Mouse (Mus musculus): ENCODE data around the gene Zfp988.
"Not testable (repeated sequence)": the region's sequence is repeated elsewhere in the genome, so short reads cannot be mapped to it uniquely, and the experiment has no call there.

Gene Zfp988

DNA sequence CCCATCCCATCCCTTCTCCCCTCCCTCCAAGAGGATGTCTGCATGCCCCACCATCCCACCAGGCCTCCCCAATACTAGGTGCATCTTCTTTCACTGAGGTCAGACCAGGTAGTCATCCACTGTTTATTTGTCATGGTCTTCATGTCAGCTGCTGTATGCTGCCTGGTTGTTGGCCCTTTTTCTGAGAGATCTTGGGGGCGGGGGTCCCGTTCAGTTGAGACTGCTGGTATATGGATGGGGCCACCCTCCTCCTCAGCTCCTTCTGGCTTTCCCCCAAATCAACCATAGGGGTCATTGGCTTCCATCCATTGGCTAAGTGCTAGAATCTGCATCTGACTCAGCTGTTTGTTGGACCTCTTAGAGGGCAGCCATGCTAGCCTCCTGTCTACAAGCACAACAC is 64.1 kb downstream of the Zfp988 start:
- POLR2A ChIA-PET, CTCF ChIA-PET: not testable (repeated sequence)

DNA sequence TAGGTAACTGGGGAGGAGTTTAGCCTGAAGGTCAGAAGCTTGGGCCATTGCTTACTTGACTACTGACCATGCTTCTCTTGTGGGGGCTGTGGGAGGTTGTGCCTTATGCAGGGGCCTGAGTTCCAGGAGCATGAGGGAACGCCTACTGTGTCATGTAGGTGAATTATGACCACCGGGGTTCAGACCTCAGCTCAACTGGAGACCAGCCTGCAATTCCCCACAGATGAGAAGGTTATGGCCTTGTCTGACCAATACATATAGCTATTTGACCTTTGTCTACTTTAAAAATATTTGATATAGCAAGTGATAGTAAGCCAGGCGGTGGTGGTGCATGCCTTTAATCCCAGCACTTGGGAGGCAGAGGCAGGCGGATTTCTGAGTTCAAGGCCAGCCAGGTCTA is 77.7 kb downstream of the Zfp988 start:
- CTCF ChIA-PET: not testable (repeated sequence)

More for the DNA sequence above, 77.7 kb downstream of the Zfp988 start:
- POLR2A ChIA-PET: not testable (repeated sequence)

Measured in embryonic stem cell, embryonic (primary cell).